Mouse (Mus musculus) heart, postnatal 0 days (tissue): ENCODE data around the gene Gpr150.

Experiments used
- CTCF ChIP-seq: IDR thresholded peaks from 2 replicates; pipeline ENCODE4 v1.5.1; 2016; ENCODE audit warnings: antibody characterized with exemption, control low read depth, low read depth
- EP300 ChIP-seq: IDR thresholded peaks from 2 replicates; pipeline ENCODE4 v1.6.1; 2016; ENCODE audit warnings: antibody characterized with exemption, low read depth

- TF ChIP-seq CTCF (peak; percentile 35), EP300 (no peak)
These were observed 35.0 kb downstream of the Gpr150 start for GRCm38 (mm10) chr13:76021782-76022181.
